Mouse (Mus musculus) G1E-ER4 (cell line): ENCODE results near the gene Rasd1. TPM values are rescaled to one million over a fixed set of nuclear protein-coding genes. Genes with fewer than 3 reads are reported as not detected.

Experiments used
- GATA1 ChIP-seq: IDR thresholded peaks from one replicate; pipeline ENCODE4 v1.8.0; 2012; ENCODE audit warnings: low read length, inconsistent platforms
- polyA plus RNA-seq: library from polyadenylated mRNA; stranded (reverse); fragments of >175 nt; gene quantifications from 2 replicates; pipeline ENCODE4 v1.2.3, GENCODE M21; 2012

Rasd1 gene
- 0.04 TPM in 1 of 2 replicates, not detected in the other for polyA plus RNA-seq

DNA sequence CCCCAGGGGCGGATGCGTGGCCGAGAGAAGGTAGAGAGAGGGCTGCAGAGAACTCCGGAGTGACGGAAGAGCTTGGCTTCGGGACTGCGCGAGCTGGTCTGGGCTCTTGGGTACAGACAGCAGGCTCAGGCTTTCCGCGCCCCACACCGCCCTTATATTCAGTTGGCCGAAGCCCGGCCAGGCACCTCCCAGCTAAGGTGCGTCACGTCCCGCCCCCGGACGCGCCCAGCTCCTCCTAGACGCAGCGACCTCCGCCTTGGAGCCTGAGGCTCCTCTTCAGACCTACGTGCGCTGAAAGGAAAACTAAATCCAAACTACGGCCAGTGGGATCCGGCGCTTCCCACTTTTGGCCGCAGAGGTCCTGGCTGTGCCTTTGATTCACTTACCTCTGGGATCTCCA is at the start of gene Rasd1:
Gene Rasd1, minus strand, starts transcription at position 127 of the 400 bp plus-strand sequence.
- TF ChIP-seq GATA1 = no peak

DNA sequence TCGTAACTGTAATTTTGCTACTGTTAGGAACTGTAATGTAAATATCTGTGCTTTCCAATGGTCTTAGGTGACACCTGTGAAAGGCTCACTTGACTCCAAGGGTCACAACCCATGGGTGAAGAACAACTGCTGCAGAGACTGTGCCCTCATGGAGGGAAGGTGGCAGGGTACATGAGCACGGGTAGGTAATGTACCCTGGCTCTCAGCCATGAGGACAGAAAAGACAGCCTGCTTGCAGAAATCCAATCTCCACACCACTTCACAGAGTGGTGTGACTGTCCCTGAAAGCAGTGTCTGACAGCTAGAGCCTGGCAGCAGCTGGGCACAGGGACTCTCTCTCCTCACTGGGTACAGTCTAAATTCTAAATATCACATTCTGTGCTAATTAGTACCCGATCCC is 46.8 kb upstream of the Rasd1 start:
- TF ChIP-seq GATA1 = no peak

GRCm38 (mm10) chr11:60009451-60009850 is 44.7 kb upstream of the Rasd1 start:
- TF ChIP-seq GATA1 = no peak

DNA sequence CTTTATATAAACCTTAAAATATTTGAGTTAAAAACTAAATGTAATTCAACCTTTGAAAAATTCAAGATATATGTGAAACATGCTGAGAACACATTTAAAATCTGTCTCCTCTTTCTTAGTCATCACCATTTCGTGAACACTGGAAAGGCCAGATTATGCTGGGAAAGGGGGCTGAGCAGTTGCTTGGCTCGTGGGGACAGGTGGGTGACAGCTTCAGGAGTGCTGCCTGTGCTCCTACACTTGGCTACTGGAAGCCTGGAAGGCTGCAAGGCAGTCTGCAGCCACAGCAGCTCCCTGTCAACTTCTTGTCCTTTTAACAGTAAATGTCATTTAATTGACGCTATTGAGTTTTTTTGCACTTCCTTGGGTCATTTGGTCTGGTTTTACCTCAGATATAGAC is 41.1 kb upstream of the Rasd1 start:
- no peak for TF ChIP-seq GATA1

- TF ChIP-seq GATA1 = no peak
These were observed 40.0 kb upstream of the Rasd1 start for GRCm38 (mm10) chr11:60004716-60005115.

DNA sequence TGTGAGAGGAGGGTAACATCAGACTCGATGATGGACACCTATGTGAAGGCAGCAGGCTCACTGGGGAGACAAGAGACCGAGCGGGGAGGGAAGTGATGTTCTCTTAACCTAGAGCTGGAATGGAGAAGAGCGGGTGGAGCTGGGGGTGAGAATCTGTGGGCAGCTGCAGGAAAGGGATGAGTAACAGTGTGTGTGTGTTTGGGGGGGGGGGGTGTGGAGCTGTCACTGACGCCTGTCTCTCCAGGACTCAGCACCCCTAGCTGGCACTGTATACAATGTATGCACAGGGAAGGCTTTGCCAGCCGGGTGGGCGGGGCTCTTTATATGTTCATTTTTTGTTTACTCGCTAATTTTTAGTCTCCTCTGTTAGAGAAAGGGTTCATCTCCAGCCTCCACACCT is 39.1 kb upstream of the Rasd1 start:
- TF ChIP-seq GATA1 = no peak

DNA sequence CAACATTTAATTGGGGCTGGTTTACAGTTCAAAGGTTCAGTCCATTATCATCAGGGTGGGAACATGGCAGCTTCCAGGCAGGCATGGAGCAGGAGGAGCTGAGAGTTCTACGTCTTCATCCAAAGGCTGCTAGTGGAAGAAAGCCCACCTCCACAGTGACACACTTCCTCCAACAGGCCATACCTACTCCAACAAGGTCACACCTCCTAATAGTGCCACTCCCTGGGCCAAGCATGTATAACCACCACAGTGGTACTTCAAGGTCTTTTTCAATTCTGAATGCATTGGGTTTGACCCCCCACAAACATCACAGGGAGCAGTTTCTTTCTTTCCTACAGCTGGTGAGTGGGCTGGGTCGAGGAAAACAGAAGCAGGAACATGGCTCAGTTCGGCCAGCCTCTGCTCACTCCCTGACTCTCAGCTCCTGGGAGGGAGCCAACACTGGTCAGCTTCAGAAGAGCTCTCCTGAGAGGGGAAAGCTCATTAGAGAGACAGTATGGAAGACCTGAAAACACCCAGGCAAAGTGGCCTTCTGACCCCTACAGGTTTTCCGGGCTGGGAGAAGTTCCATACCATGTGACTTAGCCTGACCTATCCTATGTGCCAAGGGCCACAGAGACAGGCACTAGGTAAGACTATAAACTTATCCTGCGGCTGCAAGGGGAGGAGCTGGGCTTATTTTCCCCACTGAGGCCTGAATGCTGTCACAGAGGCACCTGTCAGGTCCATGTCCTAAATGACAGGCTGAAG is 36.7 kb upstream of the Rasd1 start:
- TF ChIP-seq GATA1 = no peak

GRCm38 (mm10) chr11:59994318-59994717 is 29.6 kb upstream of the Rasd1 start:
- TF ChIP-seq GATA1 = no peak

DNA sequence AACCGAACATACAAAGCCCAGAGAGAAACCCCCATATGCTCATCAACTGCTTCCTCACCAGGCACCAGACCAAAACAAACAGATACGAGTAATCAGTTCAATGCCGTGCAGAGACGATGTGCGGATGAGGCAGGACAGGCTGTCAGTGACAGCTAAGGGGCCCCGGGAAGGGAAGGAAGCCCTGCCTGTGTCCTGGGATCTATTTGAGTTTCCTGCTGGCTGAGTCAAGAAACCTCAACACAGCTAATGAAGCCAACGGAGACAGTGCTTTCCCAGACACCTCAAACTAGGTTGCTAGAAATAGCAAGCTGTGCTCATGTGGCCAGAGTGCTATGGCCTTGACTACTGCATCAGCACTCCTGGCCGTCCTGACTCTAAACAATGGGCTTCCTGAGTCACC is 26.6 kb upstream of the Rasd1 start:
- TF ChIP-seq GATA1 = no peak

- TF ChIP-seq GATA1 = no peak
These were observed 24.7 kb upstream of the Rasd1 start for GRCm38 (mm10) chr11:59989406-59989805.

DNA sequence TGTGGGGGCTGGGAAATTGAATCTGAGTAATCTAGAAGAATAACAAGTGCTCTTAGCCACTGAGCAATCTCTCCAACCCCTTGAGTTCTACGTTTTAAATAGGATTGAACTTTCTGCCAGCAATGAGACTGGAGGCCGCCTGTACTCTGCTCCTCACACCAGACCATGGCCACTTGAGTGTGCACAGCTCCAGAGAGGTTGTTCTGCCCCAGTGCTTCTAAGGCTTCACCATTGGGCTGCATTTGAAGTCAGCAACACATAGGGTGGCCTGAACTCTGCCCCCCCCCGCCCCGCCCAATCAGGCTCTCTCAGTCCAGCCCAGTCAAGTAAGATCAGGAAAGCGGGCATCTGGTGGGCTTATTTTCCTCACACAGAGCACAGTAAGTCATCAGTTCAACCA is 13.1 kb upstream of the Rasd1 start:
- TF ChIP-seq GATA1 = no peak

DNA sequence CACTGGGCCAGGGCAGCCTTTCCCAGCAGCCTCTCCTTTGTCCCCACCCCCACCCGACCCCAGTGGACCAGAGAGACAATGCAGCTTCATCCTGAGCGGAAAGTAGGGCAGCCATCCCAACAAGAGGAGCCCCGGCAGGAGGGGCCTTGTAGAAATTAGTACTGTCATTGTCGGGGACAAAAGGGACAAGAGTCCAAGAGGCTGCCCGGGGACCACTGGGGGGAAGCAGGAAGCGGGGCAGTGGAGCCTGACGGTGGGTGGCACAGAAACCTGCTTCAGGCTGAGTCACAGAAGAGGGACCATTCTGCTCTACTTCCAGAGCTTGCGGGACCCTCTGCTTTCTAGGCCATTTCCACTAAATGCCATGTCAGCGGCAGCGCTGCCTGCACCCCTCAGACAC is 10.5 kb upstream of the Rasd1 start:
- TF ChIP-seq GATA1 = no peak

GRCm38 (mm10) chr11:59973389-59973788 is 8.6 kb upstream of the Rasd1 start:
- TF ChIP-seq GATA1 = no peak

DNA sequence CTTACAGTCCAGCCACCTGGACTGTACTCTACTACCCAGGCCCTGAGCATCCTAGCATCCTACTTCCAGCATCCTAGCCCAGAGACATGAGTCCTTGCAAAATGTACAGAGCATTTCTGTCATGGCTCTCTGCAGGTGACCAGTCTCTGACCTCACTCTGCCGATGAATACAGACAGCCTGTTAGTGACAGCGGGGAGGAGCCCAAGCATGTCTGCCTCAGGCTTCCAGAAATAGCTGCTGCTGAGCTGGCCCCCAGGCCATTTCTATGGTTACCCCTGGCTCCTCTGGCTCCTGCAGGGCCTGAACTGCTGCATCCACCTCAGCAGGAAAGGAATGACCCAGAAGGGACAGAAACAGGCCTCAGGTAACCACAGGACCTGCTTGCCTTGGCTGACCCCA is 6.9 kb upstream of the Rasd1 start:
- TF ChIP-seq GATA1 = no peak

DNA sequence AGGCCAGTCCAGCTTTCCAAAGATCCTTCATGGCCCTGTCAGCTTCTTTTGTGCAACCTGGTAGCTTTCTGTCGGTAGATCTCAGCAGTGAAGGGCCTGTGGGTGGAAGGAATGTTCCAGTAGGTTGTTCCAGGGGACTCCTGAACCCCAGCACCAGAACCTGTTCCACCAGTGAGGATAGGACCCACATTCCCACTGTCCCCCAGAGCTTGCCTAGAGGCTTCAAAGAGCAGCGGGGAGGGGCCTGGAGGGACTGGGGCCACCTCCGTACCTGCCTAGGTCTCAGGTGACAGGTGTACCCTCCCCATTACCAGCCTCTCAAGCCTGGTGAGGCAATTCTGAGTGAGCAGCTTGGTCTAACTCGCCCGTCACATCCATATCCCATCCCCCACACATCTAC is 6.0 kb upstream of the Rasd1 start:
- no peak for TF ChIP-seq GATA1

DNA sequence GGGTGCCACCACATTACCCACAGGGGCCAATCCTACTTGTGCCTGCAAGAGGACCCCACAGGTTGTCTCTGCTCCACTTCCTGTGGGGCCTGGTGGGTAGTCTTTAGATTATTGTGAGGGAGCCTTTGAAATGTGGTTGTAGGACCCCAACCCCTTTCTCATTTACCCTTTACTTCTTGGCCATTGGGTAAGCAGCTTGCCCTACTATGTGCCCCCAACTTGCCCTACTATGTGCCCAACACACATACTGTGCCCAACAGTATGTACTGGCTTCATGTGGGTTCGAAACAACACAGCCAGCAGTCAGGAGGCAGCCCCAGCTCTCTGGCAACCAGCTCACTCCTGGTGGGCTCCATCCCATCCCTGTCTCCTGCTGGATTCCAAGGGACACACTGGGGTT is 3.0 kb upstream of the Rasd1 start:
- no peak for TF ChIP-seq GATA1

DNA sequence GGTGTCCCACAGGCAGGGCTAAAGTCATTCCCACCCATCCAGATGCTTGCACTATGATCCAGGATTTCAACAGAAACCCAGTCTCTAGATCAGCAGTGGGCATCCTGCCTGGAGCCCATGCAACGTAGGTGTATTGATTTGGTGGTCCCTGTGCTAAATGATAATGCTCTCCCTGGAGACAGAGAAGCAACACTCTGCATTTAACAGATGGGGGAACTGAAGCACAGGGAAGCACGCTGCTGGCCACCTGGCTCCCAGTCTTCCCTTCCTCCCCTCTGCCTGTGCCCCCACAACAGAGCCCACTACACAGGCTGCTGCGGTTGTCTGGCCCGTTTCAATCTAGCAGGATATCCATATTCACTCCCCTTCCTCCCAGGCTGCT is 1.3 kb upstream of the Rasd1 start:
- TF ChIP-seq GATA1 = no peak
